Mouse (Mus musculus): ENCODE data around the gene Ankrd40.

Gene Ankrd40

GRCm38 (mm10) chr11:94327693-94328643 is at the start of gene Ankrd40:
Gene Ankrd40 (plus strand): TSS chr11:94328001.
- DNase-seq (ENCODE audit: low read depth): peak; percentile 80

GRCm38 (mm10) chr11:94281199-94282181 is 46.3 kb upstream of the Ankrd40 start, which contains the start of gene Gm21885:
Gene Gm21885 (plus strand): TSS chr11:94281873.
- no peak for DNase-seq (ENCODE audit: low read depth)

- DNase-seq (ENCODE audit: low read depth): no peak
Measured at GRCm38 (mm10) chr11:94282291-94282690, 45.5 kb upstream of the Ankrd40 start.

- DNase-seq (ENCODE audit: low read depth): no peak
Measured at GRCm38 (mm10) chr11:94283536-94284099, 44.2 kb upstream of the Ankrd40 start.

GRCm38 (mm10) chr11:94285886-94286574 is 41.8 kb upstream of the Ankrd40 start:
- no peak for DNase-seq (ENCODE audit: low read depth)

- no peak for DNase-seq (ENCODE audit: low read depth)
Measured at GRCm38 (mm10) chr11:94287105-94287504, 40.7 kb upstream of the Ankrd40 start.

GRCm38 (mm10) chr11:94290062-94290740 is 37.6 kb upstream of the Ankrd40 start:
- DNase-seq (ENCODE audit: low read depth): no peak

GRCm38 (mm10) chr11:94294996-94295845 is 32.6 kb upstream of the Ankrd40 start:
- no peak for DNase-seq (ENCODE audit: low read depth)

GRCm38 (mm10) chr11:94312733-94313132 is 15.1 kb upstream of the Ankrd40 start:
- DNase-seq (ENCODE audit: low read depth): no peak

- no peak for DNase-seq (ENCODE audit: low read depth)
Measured at GRCm38 (mm10) chr11:94314098-94314652, 13.6 kb upstream of the Ankrd40 start.

GRCm38 (mm10) chr11:94315308-94315707 is 12.5 kb upstream of the Ankrd40 start:
- DNase-seq (ENCODE audit: low read depth): no peak

GRCm38 (mm10) chr11:94316528-94316927 is 11.3 kb upstream of the Ankrd40 start:
- no peak for DNase-seq (ENCODE audit: low read depth)

GRCm38 (mm10) chr11:94317014-94317413 is 10.8 kb upstream of the Ankrd40 start:
- DNase-seq (ENCODE audit: low read depth): no peak

GRCm38 (mm10) chr11:94317515-94317914 is 10.3 kb upstream of the Ankrd40 start:
- no peak for DNase-seq (ENCODE audit: low read depth)

GRCm38 (mm10) chr11:94318056-94318455 is 9.7 kb upstream of the Ankrd40 start:
- DNase-seq (ENCODE audit: low read depth): no peak

GRCm38 (mm10) chr11:94320969-94321930 is 6.6 kb upstream of the Ankrd40 start:
- no peak for DNase-seq (ENCODE audit: low read depth)

- no peak for DNase-seq (ENCODE audit: low read depth)
Measured at GRCm38 (mm10) chr11:94321931-94322400, 5.8 kb upstream of the Ankrd40 start, which contains the start of gene Luc7l3. Gene Luc7l3 (minus strand): TSS chr11:94321988.

- no peak for DNase-seq (ENCODE audit: low read depth)
Measured at GRCm38 (mm10) chr11:94322636-94323035, 5.2 kb upstream of the Ankrd40 start.

Measured in fibroblast of lung, adult 2 months (primary cell).